Mouse (Mus musculus): Measurements from ENCODE around the gene Slit1. TPM values are rescaled to one million over a fixed set of nuclear protein-coding genes. Genes with fewer than 3 reads are reported as not detected.

Gene Slit1
- total RNA-seq, 4 experiments from 2014 or later = 43.6 to 51.7 (median 48.7) TPM

DNA sequence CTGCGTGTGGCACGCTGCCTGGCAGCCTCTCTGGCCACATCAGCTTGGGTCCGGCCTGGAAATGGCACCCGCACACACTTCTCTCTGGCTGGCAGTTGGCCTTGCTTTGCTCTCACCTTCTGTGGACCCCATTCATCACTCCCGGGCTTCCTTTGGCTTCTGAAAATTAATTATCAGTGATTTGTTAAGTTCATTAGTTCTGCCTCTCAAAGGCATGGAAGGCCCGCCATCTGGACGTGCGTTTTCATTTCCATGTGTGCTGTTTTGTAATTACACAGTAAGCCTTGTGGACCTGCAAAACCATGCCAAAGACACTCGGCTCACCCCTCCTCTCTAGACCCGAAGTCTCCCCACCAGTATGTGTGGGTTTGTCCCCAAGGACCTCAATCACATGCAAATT, 53.4 kb downstream of the Slit1 start:
- DNase-seq (ENCODE audit: low spot score in 2 of 2) = no peak

DNA sequence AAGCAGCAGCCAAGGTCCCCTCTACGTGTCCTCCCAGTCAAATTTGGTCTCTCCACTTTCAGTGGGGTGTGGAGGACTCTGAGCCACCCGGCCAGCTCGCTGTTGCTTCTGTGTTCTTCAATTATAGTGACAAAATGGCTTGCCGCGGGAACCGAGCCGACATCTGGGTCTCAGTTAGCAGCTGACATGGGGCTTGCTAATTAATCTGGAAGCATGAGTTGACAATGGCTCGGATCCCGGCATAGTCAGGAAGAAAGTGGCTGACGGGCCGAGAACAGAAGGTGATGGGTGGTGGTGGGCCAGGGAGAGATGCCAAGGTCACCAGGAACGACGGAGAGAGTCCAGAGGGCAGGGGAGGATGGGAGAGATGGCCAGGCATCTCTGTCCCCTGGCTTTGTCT, 55.2 kb downstream of the Slit1 start:
- no peak for DNase-seq (ENCODE audit: low spot score in 2 of 2)

DNA sequence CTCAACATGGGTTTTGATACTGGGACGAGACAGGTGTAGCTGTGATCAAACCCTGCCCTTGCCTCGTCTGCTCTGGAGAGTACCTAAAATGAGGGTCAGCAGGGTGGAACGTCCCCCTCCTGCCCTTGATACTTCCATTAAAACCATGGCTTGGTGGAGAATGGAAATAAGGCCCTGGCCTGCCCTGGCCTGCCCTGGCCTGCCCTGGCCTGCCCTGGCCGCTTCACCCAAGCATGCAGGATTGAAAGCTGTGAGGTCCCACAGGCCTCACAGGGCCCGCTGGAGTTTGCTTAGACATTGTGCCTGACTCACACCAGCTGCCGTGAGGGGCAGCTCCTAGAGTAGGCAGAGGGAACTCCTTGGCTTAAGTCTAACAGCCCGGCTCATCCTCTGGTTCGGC, 55.6 kb downstream of the Slit1 start:
- no peak for DNase-seq (ENCODE audit: low spot score in 2 of 2)

DNA sequence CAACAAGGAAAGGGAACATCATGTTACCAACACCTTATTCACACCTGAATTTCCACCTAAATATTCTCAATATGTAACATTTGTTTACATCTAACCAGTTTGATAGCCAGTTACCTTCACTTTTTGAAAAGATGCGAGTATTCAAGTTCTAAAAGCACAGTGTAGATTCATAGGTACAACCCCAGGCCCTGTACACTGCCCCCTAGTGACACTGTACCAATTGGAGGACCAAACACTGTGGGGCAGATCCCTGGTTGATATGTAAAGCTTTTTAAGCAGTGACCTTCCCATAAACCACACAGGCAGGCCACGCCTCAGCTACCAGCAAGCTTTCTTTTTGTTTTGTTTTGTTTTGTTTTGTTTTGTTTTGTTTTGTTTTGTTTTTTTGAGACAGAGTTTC, 57.3 kb downstream of the Slit1 start:
- no peak for DNase-seq (ENCODE audit: low spot score in 2 of 2)

DNA sequence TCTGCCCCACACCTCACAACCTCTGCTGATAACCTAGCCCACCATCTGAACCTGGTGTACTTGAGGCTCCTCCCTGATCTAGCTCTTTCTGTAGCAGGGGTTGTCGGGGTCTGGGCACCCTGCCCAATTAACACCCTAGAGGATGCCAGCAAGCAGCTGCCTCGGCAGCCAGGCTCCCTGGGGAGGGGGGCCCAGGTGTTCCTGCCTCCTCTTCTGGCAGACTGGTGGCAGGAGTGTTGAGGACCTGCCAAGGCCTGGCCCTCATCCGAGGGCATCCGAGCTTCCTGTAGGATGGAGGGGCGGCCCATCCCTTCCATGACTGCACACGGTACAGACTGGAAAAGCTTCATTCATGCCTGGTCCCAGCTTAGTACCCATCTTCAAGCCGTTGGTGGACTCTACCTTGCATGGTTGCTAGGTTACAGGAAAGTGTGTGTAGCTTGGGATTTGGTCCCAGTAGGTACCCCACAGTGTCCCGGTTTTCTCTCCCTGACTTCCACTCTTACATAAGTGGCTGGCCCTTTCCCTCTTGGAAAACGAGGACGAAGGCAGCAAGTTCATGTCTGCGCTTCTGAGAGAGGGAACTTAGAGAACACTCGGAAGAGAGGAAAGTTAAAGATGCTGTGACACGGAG, 57.9 kb downstream of the Slit1 start:
- DNase-seq (ENCODE audit: low spot score in 2 of 2) = no peak

DNA sequence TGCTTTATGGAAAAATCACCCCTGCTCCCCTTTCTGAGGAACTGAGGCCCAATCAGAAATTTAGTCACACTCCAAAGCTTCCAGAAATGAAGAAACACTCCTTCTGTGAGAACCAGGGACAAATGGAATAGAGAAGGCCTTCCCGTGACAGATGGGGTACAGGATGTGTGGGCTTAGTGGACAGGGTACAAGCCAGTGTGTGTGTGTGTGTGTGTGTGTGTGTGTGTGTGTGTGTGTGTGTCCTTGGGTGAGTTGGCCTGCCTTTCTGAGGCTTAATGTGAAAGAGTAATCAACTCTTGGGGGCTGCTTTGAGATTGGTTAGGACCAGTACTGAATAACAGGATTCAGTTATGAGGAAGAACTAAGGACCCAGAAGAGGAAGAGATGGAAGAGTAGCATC, 58.6 kb downstream of the Slit1 start:
- DNase-seq (ENCODE audit: low spot score in 2 of 2) = no peak

DNA sequence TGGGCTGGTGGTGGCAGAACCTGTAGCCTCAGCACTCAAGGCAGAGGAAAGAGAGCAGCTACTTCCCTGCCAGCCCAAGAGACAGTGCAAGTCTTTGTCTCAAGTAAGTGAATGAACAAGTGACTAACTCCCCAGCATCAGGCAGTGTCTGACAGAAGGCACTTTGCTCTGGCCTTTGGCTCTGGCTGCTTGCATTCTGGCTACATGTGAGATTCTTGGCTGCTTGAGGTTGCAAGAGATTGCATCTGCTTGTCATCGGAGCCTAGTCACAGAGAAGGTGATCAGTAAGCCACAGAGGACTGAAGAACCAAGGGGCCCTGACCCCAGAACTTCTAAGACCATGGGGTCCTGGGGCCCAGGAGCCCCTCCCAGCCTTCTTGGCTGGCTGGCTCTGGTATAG, 59.5 kb downstream of the Slit1 start:
- no peak for DNase-seq (ENCODE audit: low spot score in 2 of 2)

DNA sequence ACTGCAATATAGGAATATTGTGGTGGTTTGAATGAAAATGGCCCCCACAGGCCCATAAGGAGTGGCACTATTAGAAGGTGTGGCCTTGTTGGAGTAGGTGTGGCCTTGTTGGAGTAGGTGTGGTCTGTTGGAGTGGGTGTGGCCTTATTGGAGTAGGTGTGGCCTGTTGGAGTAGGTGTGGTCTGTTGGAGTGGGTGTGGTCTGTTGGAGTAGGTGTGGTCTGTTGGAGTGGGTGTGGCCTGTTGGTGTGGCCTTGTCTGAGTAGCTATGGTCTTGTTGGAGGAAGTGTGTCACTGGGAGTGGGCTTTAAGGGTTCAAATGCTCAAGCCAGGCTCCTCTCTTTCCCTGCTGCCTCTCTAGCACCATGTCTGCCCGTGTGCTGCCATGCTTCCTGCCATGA, 63.2 kb downstream of the Slit1 start:
- DNase-seq (ENCODE audit: low spot score in 2 of 2) = no peak

DNA sequence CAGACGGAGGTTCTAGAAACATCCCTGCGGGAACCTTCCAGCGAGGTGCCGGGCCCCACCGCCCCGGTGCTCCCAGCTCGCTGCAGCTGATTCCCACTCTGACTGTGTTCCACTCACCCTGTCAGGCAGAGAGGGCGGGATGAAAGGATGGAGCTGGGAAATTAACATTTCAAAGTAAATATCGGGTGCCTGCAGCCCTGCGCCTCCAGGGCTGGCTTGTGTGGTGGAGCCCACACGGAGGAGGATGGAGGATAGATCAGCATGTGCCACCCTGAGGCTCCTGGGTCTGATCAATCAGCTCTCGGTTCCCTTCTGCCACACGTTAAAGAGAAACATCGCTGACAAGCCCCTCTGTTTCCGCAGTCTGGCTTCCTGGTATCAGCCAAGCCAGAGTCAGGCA, 64.4 kb downstream of the Slit1 start:
- no peak for DNase-seq (ENCODE audit: low spot score in 2 of 2)

DNA sequence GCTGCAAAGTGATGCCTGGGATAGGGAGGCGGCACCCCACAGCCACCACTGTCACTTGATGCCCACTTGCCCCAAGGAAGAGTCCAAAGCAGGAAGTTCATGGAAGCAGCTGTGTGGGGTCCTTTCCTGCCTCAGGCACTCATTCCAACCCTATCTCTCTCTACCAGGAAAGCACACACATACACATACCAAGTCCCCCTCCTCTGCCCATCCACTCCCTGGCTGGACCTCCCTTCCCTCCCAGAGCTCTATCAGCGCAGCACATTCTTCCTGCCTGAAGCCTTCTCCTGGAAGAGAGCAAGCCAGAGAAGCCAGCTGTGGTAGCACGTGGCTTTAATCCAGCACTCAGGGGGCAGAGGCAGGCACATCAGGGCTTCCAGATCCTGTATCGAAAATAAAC, 65.9 kb downstream of the Slit1 start:
- no peak for DNase-seq (ENCODE audit: low spot score in 2 of 2)

DNA sequence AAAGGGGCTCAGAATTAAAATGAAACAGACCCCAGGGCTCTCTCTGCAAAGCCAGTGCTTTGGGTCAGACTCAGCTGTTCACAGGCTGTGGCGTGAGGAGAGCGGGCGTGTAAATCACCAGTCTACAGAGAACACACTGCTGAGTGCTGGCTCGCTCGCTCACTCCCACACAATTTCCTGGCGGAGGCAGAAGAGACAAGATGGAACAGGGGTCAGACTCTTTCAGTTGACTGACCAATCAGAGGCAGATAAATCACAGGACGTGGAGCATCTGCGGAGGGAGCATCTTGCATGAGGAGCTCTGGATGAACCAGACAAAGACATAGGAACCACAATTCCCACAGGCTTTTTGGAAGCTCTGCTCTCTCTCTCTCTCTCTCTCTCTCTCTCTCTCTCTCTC, 67.9 kb downstream of the Slit1 start:
- DNase-seq (ENCODE audit: low spot score in 2 of 2) = no peak

DNA sequence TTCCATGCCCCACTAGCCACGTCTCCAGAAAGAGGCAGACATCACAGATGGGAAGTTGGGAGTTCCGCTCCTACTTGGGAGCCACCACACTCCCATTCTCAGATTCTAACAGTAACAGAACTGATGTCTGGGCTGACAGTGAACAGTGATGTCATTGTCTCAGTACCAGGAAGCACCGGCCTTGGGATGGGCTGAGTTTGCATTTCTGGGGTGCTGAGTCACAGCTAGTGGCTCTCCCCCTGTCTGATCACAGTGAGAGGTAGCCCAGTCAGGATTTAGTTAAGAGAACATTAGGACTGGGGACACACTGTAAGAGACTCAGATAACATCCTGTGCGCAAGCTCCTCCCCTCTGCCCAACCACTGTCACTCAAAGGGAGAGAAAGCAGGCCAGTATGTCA, 69.1 kb downstream of the Slit1 start:
- DNase-seq (ENCODE audit: low spot score in 2 of 2) = no peak

DNA sequence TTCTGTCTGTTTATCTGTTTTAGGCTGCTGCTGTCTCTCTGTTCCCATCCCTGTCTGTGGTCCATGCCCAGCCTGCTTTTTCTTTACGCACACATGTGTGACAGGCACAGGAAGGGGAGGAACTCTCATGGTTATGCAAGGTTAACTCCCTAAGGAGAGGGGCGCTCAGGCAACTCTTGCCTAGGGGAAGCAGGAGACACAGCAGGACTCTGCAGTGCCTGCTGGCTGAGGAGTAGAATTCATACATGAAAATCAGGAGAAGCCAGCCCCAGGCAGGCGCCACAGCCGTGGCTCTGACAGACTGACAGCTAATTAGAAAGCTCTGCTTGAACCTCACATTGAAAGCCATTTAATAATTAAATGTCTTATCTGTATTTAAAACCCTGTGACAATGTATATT, 70.6 kb downstream of the Slit1 start:
- DNase-seq (ENCODE audit: low spot score in 2 of 2) = no peak

DNA sequence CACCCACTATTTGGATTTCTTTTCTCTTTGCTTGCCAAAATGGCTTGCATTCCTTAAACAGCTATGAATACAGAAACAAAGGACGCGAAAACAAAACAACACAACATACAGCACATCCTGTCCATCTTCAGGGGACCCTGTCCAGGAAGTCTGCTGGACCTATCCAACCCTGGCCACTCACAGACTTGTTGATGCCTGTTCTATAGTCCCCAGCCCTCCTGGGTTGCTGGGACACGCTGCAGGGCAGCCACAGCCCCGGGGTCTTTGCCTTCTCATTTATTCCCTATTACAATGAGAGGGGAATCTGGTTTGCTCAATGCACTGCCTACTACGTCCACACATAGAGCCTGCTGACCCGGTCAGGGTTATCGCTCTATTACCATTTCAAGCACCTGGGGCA, 72.5 kb downstream of the Slit1 start:
- DNase-seq (ENCODE audit: low spot score in 2 of 2) = no peak

DNA sequence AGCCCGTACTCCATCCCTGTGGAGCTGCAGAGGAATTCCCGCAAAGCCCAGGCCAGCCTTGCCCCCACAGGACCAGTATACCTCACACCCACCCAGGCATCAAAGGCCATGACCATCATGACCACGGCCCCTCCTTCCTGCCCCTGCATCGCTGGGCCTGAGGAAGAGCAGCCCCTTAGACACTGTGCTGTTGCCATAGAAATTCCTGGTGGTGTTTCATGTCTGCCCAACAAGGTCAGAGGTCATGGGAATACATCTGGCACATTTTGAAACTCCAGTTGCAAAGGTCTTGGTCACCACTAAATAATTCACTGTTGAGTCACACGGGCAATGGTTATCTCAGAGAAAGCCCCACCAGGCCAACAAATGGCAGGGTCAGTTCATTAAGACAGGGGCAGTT, 73.0 kb downstream of the Slit1 start:
- DNase-seq (ENCODE audit: low spot score in 2 of 2) = no peak

DNA sequence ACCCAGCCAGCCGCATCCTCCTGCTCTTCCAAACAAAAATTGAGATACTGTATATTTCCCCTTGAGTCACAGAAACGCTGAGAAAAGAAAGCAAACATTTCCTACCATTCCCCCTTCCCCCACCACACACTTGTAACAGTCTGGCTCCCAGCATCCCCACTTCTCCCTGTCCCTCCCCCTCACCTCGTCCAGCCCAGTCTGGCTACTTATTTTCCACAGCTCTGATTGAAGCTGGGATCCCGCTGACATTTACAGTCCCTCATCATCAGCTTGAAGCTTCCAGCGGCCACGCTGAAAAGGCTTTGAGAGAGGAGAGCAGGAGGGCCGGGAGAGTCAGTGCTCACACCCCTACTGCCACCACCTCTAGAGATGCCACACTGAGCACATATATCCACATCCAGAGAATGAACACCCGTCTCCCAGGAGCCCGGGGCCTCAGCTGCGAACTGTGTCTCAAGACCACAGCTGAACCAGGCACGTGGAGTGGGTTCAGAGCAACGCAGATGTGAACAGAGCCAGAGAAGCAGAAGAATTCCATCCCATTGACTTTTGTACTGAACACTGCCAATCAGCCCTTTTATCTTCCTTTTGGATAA, 73.6 kb downstream of the Slit1 start:
- DNase-seq (ENCODE audit: low spot score in 2 of 2) = no peak

DNA sequence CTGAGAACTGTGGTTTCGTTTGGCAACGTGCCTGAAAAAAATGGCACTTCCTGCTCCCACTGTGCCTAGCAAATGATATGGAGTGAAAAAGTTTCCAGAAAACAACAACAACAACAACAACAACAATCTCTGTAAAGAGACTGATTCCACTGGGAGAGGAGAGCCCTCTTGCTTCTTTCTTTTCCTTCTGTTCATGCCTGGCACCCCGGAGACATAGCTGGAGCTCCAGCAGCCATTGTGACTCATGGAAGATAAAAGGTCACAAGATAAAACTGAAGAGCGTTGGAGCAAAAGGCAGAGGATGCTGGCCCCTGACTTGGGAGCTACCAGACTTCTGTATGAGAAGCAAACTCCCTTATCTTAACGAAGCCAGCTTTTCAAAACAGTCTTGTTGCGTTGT, 75.9 kb downstream of the Slit1 start:
- DNase-seq (ENCODE audit: low spot score in 2 of 2) = no peak

DNA sequence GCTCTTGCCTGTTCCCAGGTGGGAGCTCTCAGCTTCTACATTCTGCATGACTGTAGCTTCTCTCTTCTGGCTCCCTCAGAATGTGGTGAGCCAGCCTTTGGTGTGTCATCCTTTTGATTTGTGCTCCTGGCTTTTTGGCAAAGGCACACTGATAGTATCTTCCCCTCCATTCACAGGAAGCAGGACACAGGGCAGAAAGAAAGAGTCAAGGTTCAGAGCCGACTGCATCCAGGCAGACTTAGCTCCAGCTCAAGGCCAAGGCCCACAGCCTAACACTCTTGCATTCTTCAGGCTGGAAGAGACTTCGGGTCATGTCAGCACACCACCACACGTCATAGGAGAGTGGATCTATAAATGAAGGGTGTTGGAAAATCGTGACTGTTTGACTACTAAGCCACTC, 77.5 kb downstream of the Slit1 start:
- no peak for DNase-seq (ENCODE audit: low spot score in 2 of 2)

DNA sequence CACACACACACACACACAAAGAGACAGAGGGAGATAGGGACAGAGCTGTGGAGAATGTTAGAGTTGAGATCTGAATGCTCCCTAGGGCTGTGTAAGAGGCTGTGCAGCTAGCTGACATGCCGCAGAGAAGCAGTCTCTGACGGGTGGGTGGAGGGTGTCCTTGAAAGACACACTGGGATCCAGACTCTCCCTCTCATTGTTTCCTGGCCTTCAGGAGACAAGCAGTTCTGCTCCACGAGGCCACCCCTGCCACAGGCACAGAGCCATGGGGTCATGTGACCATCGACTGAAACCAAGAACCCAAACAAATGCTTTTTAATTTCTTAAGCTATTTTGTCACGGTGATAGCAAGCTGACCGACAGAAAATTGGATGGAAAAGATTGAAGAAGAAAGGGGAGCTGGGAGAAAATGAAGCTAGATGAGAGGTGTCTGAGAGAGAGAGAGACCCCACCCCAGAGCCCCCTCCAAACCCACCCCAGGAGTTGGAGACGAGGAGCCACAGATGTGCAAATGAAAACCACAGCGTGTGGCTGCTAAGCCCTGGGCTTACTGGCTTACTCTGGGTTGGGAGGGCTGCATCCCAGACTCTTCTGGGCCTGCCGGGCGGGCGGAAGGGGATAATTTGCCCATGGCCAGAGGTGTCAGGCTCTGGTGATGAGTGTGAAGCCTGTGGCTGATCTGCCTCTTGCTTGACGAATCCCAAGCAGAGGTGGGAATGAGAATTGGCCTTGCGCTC, 79.8 kb downstream of the Slit1 start:
- no peak for DNase-seq (ENCODE audit: low spot score in 2 of 2)

DNA sequence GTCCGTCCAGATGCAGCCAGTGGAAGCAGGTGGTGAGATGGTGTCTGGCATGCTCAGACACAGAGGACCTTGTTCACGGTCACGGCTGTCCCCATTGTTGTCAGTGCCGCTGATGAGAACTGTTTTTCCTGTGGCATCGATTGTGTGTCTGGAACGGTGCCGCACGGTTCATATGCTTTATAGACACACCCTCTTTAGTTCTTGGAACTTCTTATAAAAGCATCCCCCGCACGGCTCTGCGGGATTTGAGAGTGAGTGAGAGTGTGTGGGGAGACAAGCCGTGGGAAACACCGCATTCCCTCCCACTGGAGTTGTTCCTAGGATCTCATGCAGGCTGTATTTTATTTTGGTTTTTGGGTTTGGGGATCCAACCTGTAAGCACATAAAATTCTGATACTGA, 82.0 kb downstream of the Slit1 start:
- DNase-seq (ENCODE audit: low spot score in 2 of 2) = peak in 1 of 2 experiments; percentile 42

DNA sequence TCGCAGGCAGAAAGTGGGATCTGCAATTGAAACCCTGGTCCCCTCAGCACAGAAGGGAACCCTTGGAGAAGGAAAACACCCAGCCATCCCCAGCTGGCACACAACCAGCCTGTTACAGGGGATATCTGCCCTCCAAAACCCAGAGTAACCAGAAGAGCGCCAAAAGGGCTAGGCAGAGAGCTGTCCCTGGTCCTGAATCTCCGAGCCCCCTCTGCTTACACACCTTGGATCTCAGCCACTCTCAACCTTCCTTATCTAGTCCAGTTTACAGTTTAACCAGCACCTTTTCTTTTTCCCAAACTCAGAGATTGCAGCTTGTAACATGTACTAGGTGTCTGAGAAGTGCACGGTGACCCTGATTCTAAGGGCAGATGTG, 82.5 kb downstream of the Slit1 start:
- no peak for DNase-seq (ENCODE audit: low spot score in 2 of 2)

DNA sequence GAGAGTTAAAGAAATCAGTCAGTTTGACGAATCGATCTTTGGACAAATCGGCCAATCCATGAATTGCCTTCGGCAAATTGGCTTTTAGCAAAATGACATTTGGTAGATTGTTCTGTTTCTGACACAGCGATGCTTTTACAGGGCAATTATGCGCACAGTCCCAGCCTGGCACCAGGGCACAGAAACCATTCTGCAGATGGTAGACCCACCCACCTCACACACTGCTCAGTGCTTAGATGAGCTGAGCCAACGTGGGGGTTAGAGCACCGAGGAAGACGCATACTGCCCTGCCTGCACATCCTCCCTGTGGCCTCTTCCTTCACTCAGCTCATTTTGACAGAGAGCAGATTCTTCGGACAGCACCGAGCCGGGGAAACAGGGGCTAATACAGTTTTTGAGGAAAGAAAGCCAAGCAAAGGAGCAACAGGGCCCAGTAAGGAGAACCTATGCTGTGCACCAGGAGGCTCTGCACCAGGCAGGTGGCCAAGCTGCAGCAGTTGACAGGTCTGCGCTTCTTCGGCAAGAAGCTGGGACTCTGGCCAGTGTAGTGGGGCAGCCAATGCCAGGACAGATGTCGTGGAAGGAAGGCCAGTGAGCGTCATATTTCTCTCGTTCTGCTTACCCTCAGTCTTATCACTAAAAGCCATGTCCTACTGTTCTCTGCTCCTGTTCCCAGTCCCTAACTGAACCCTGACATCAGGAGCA, 83.0 kb downstream of the Slit1 start:
- peak in 1 of 2 experiments; percentile 70 for DNase-seq (ENCODE audit: low spot score in 2 of 2)

DNA sequence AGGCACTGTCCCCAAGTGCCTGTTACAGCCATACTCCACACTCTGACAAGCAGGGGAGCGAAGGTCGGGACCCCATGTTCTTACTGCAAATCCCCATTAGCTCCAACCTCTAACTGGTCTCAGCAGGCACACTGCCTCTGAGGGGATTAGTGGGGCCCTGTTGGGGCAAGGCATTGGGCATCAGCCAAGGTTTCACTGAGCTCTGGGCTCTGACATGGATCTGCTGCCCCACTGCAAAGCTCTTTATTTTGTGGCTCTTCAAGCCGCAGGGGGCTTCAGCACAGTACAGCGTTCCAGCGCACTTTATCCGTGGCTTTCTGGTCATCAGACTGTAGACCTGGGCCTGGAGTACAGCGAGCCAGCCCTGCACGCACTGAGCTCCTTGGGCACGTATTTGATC, 86.0 kb downstream of the Slit1 start:
- DNase-seq (ENCODE audit: low spot score in 2 of 2) = no peak
